ENCODE assay signal across 34 mouse cellular contexts in the genomic region with DNA sequence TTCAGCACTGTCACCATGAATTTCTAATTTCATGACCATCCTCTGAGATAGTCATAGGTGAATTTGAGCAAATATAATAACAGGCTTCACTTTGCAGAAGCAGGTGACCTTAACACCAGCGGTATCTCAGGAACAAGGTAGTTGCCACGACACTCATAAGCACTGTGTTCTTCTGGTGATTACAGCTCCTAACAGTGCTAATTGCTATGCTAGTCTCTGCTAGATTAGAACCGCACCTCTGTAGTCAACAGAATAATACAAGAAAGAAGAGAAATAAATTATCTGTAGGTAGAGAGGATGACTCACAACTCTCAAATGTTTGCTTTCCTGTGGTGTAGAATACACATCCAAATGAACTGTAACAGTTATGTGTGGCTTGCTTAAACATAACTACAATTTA.
"Had no signal": no experiment of that assay in that cellular context is flagged by ENCODE, and none has a peak within 500 bp of the region (broad histone marks: within the 10 kb centered on the region; RNA-seq: fewer than 3 reads in every experiment).

No protein-coding gene starts in this region.

- H3K4me3 ChIP-seq: heart, embryonic 12.5 days; heart, embryonic 13.5 days; heart, embryonic 15.5 days; hindbrain, embryonic 10.5 days; hindbrain, embryonic 12.5 days; hindbrain, embryonic 13.5 days; hindbrain, embryonic 15.5 days; intestine, embryonic 15.5 days; kidney, embryonic 15.5 days; layer of hippocampus, adult 2 months; left cerebral cortex, adult 2 months had no signal

- DNase-seq: heart, postnatal 10 days; heart, postnatal 14 days; heart, postnatal 36 days; heart, postnatal 4 days; kidney, adult 11 months; kidney, adult 18-20 months; kidney, adult 2 months; kidney, adult 8-10 months; kidney, adult 9 months; kidney, postnatal 10 days; kidney, postnatal 14 days; kidney, postnatal 25 days; kidney, postnatal 36 days; kidney, postnatal 4 days; layer of hippocampus, adult 9-11 months; layer of hippocampus, postnatal 36 days had no signal

- H3K27me3 ChIP-seq: heart, embryonic 12.5 days; heart, embryonic 13.5 days; heart, embryonic 15.5 days; hindbrain, embryonic 12.5 days; hindbrain, embryonic 13.5 days; hindbrain, embryonic 15.5 days; intestine, embryonic 15.5 days; kidney, embryonic 15.5 days had no signal

- H3K9ac ChIP-seq: heart, embryonic 12.5 days; heart, embryonic 13.5 days; heart, embryonic 15.5 days; hindbrain, embryonic 12.5 days; hindbrain, embryonic 13.5 days; hindbrain, embryonic 14.5 days; hindbrain, embryonic 15.5 days; intestine, embryonic 15.5 days; kidney, embryonic 15.5 days had no signal

- ATAC-seq: hindbrain, embryonic 16.5 days; hindbrain, postnatal 0 days; inflammation-experienced regulatory T-cells, adult 6 months; intestine, embryonic 15.5 days; intestine, embryonic 16.5 days; intestine, postnatal 0 days had no signal

- H3K27ac ChIP-seq: heart, embryonic 13.5 days; heart, embryonic 15.5 days; hindbrain, embryonic 10.5 days; hindbrain, embryonic 12.5 days; hindbrain, embryonic 13.5 days; hindbrain, embryonic 14.5 days; hindbrain, embryonic 15.5 days; hindbrain, postnatal 0 days; intestine, embryonic 15.5 days; kidney, embryonic 15.5 days; kidney, postnatal 0 days; layer of hippocampus, adult 2 months; left cerebral cortex, adult 2 months had no signal

- H3K4me1 ChIP-seq: heart, embryonic 12.5 days; heart, embryonic 13.5 days; heart, embryonic 15.5 days; hindbrain, embryonic 10.5 days; hindbrain, embryonic 12.5 days; hindbrain, embryonic 13.5 days; hindbrain, embryonic 15.5 days; intestine, embryonic 15.5 days; kidney, embryonic 15.5 days had no signal

- H3K9me3 ChIP-seq: heart, embryonic 12.5 days; heart, embryonic 13.5 days; heart, embryonic 15.5 days; hindbrain, embryonic 10.5 days; hindbrain, embryonic 12.5 days; hindbrain, embryonic 13.5 days; hindbrain, embryonic 15.5 days; intestine, embryonic 15.5 days; kidney, embryonic 15.5 days had no signal

- H3K36me3 ChIP-seq: heart, embryonic 12.5 days; heart, embryonic 13.5 days; heart, embryonic 15.5 days; hindbrain, embryonic 10.5 days; hindbrain, embryonic 12.5 days; hindbrain, embryonic 13.5 days; hindbrain, embryonic 15.5 days; intestine, embryonic 15.5 days; kidney, embryonic 15.5 days had no signal
